Mouse (Mus musculus): ENCODE results near the gene Gm14862.

- TF ChIP-seq CTCF (IDR thresholded peaks at IDR 0.05; ENCODE audit: low read depth, low read length) (no peak), POLR2A (IDR thresholded peaks at IDR 0.05; ENCODE audit: insufficient read depth, low read length) (no peak), EP300 (IDR thresholded peaks at IDR 0.05; ENCODE audit: insufficient read depth, low read depth, low read length) (no peak)
These were observed 54.7 kb downstream of the Gm14862 start for GRCm38 (mm10) chrX:9201954-9202353.

Data from ES-Bruce4 (cell line).